Mouse (Mus musculus) C2C12 (cell line): ENCODE measurements around the gene Hcls1.

Experiments used
- CTCF ChIP-seq: IDR thresholded peaks from one replicate; pipeline ENCODE4 v1.5.1; 2011; ENCODE audit not compliant: control insufficient read depth, insufficient read depth, insufficient read length
- MAX ChIP-seq: IDR thresholded peaks from one replicate; pipeline ENCODE4 v1.6.1; 2011; ENCODE audit warnings: mild to moderate bottlenecking, control low read depth
- MYOD1 ChIP-seq: IDR thresholded peaks from one replicate; pipeline ENCODE4 v1.6.1; 2011; ENCODE audit warnings: low read depth; ENCODE audit not compliant: control insufficient read depth, insufficient read length

GRCm38 (mm10) chr16:36930231-36931136 lies 4.3 kb upstream of the Hcls1 start:
- TF ChIP-seq CTCF (no peak), MAX (no peak), MYOD1 (no peak)
